Mouse (Mus musculus) forebrain, postnatal 0 days (tissue): Measurements from ENCODE around the gene Kcnn3. TPM values are rescaled to one million over a fixed set of nuclear protein-coding genes. Genes with fewer than 3 reads are reported as not detected.

Experiments
- ATAC-seq: fragments of 200-750 bp; cut with Nextera tagmentation; 2 replicates; pipeline ENCODE4 v1.8.0; 2017; ENCODE audit warnings: mild to moderate bottlenecking, moderate library complexity
- DNase-seq: peaks from one replicate; pipeline ENCODE4 v3.0.0-alpha.2; 2015
- H3K27ac ChIP-seq: fragments of 300-500 bp; sonication (generic); 2 replicates; pipeline ENCODE4 v1.5.1; 2014; ENCODE audit warnings: low read depth, mild to moderate bottlenecking, antibody characterized with exemption, low read length, moderate library complexity, mixed read lengths
- H3K27me3 ChIP-seq: fragments of 300-500 bp; sonication (generic); 2 replicates; pipeline ENCODE4 v1.6.1; 2014; ENCODE audit warnings: mild to moderate bottlenecking, low read length, mixed read lengths; ENCODE audit not compliant: insufficient read depth
- H3K36me3 ChIP-seq: fragments of 300-500 bp; sonication (generic); 2 replicates; pipeline ENCODE4 v1.6.1; 2014; ENCODE audit warnings: mild to moderate bottlenecking, moderate library complexity; ENCODE audit not compliant: insufficient read depth
- H3K4me1 ChIP-seq: fragments of 300-500 bp; sonication (generic); 2 replicates; pipeline ENCODE4 v1.6.1; 2014; ENCODE audit warnings: antibody characterized with exemption; ENCODE audit not compliant: insufficient read depth
- H3K4me2 ChIP-seq: fragments of 300-500 bp; sonication (generic); 2 replicates; pipeline ENCODE4 v1.6.1; 2014; ENCODE audit warnings: low read depth, mild to moderate bottlenecking, moderate library complexity
- H3K4me3 ChIP-seq: fragments of 300-500 bp; sonication (generic); 2 replicates; pipeline ENCODE4 v1.5.1; 2014; ENCODE audit warnings: low read depth, low read length, mixed read lengths
- H3K9ac ChIP-seq: fragments of 300-500 bp; sonication (generic); 2 replicates; pipeline ENCODE4 v1.6.1; 2014; ENCODE audit warnings: mild to moderate bottlenecking
- H3K9me3 ChIP-seq: fragments of 300-500 bp; sonication (generic); 2 replicates; pipeline ENCODE4 v1.6.1; 2016; ENCODE audit warnings: low read length
- CTCF ChIP-seq: sonication (generic); IDR thresholded peaks from 2 replicates; pipeline ENCODE4 v1.5.1; 2016; ENCODE audit warnings: antibody characterized with exemption, control low read depth, low read depth
- WGBS: fragments of 180-500 bp; shearing (Covaris S2); extraction: QIAGEN DNeasy Blood & Tissue Kit; methylation state at CpG from one replicate; pipeline ENCODE4 v1.1.7; 2014; 5-methylcytosine and 5-hydroxymethylcytosine counted together
- polyA plus RNA-seq: library from polyadenylated mRNA; unstranded; fragments of >200 nt; fragmentation: Nextera tagmentation; extraction: Ambion mirVana; gene quantifications from 2 replicates; pipeline ENCODE4 v1.2.1, GENCODE M21; 2015
- total RNA-seq: library from RNA; depleted of rRNA; stranded (reverse); fragments of >200 nt; gene quantifications from 2 replicates; pipeline ENCODE4 v1.2.3, GENCODE M21; 2014

Gene Kcnn3
- total and polyA plus RNA-seq, 2 experiments from 2014 or later, result 5.1 to 13.6 TPM

GRCm38 (mm10) chr3:89677617-89678016, 157.7 kb downstream of the Kcnn3 start:
- 17% methylated on average over 5 of the region's 5 CpGs for WGBS

GRCm38 (mm10) chr3:89686031-89686430, 166.1 kb downstream of the Kcnn3 start:
- ATAC-seq, result no peak
- no peak for DNase-seq
- no peak overlapping the region for H3K9ac ChIP-seq
- H3K27ac ChIP-seq, result no peak overlapping the region
- no peaks in the 10 kb centered on the region for H3K36me3 ChIP-seq
- H3K27me3 ChIP-seq, result no peaks in the 10 kb centered on the region
- TF ChIP-seq CTCF, result no peak
- no peak overlapping the region for H3K4me2 ChIP-seq
- no peak overlapping the region for H3K4me3 ChIP-seq
- 0 out of 2 replicates have a peak, but pooled peaks cover 3% of the 10 kb centered on the region for H3K4me1 ChIP-seq
- WGBS, result 61% methylated on average over 5 of the region's 5 CpGs
- no peaks in the 10 kb centered on the region for H3K9me3 ChIP-seq

More at GRCm38 (mm10) chr3:89677617-89678016, 157.7 kb downstream of the Kcnn3 start:
- Histone ChIP-seq H3K9me3 (no peaks in the 10 kb centered on the region), H3K27ac (no peak overlapping the region), H3K4me2 (no peak overlapping the region), H3K36me3 (no peaks in the 10 kb centered on the region), H3K27me3 (no peaks in the 10 kb centered on the region), H3K4me1 (no peaks in the 10 kb centered on the region), H3K9ac (no peak overlapping the region), H3K4me3 (no peak overlapping the region)
- ATAC-seq (peak; percentile 23; the same call in 1 of the 2 replicates), DNase-seq (no peak)
- no peak for TF ChIP-seq CTCF

GRCm38 (mm10) chr3:89688694-89689581, 169.0 kb downstream of the Kcnn3 start:
- Histone ChIP-seq H3K9me3 (no peaks in the 10 kb centered on the region), H3K27ac (peak overlapping the region; percentile 79), H3K9ac (peak overlapping the region; percentile 59), H3K4me3 (peak overlapping the region; percentile 36), H3K36me3 (no peaks in the 10 kb centered on the region), H3K4me1 (0 out of 2 replicates have a peak, but pooled peaks cover 3% of the 10 kb centered on the region), H3K4me2 (peak overlapping the region; percentile 48), H3K27me3 (no peaks in the 10 kb centered on the region)
- WGBS, result 1% methylated on average over 25 of the region's 25 CpGs
- ATAC-seq, result peak; percentile 98
- peak; percentile 100 for TF ChIP-seq CTCF
- DNase-seq, result peak; percentile 96

DNA sequence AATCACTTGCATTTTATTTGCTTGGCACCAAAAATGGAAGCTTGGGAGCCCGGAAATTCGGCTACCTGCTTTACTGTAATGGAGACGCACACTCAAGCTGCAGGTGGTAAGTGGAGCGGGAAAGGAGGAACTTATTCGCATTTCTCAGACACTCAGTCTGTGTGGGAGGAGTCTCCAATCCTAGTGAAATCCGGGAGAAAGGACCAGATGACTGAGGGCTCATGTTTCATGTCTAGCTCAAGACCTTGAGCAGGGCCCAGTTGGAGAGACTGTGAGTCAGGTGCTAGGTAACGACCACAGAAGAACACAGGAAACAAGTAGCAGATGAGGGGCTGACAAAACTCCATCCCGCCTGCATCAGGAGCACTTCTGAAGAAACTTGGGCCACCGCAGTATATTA, 171.8 kb downstream of the Kcnn3 start:
- no peak overlapping the region for H3K4me3 ChIP-seq
- DNase-seq (no peak), ATAC-seq (no peak)
- H3K27me3 ChIP-seq, result no peaks in the 10 kb centered on the region
- 0 out of 2 replicates have a peak, but pooled peaks cover 3% of the 10 kb centered on the region for H3K4me1 ChIP-seq
- no peak overlapping the region for H3K4me2 ChIP-seq
- TF ChIP-seq CTCF, result no peak
- WGBS, result 81% methylated on average over 9 of the region's 9 CpGs
- no peaks in the 10 kb centered on the region for H3K9me3 ChIP-seq
- no peaks in the 10 kb centered on the region for H3K36me3 ChIP-seq
- H3K9ac ChIP-seq, result no peak overlapping the region
- no peak overlapping the region for H3K27ac ChIP-seq

DNA sequence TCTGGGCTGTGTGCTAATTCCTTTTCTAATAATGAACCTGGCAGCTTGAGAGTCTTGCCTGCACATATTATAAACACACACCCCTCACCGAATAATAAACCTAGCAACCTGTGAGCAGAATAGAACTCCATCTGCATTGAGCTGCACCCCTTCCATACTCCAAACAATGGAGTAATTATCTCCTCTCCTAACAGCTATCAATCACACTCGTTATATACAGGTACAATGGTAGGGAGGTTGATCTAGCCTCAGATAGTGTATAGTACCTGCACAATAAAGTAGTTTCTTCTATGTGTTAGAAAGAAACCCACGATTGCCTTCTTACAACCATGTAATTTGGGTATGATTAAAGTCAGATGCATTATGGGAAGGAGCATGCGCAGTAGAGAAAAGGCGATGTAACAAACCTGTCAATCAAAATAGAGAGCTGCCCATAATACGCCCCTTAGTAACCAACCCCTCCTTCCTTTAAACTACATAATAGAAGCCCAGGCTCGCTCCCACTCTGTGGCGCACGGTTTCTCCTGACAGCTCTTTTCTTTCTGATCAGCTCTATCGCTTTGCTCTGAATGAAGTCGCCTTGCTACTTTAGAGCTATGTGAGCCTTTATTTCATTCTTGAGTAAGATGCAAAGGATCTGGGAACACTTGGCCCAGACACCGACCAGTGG, 176.3 kb downstream of the Kcnn3 start:
- peak overlapping the region; percentile 32 for H3K4me2 ChIP-seq
- H3K27ac ChIP-seq, result peak overlapping the region; percentile 79
- 28% methylated on average over 12 of the region's 12 CpGs for WGBS
- TF ChIP-seq CTCF, result no peak
- no peak overlapping the region; the same call in 1 of the 2 replicates for H3K4me3 ChIP-seq
- ATAC-seq (peak; percentile 98), DNase-seq (peak; percentile 86)
- no peaks in the 10 kb centered on the region for H3K27me3 ChIP-seq
- H3K4me1 ChIP-seq, result no peaks in the 10 kb centered on the region
- H3K9ac ChIP-seq, result peak overlapping the region; percentile 35; the same call in 1 of the 2 replicates
- no peaks in the 10 kb centered on the region for H3K9me3 ChIP-seq
- no peaks in the 10 kb centered on the region for H3K36me3 ChIP-seq

DNA sequence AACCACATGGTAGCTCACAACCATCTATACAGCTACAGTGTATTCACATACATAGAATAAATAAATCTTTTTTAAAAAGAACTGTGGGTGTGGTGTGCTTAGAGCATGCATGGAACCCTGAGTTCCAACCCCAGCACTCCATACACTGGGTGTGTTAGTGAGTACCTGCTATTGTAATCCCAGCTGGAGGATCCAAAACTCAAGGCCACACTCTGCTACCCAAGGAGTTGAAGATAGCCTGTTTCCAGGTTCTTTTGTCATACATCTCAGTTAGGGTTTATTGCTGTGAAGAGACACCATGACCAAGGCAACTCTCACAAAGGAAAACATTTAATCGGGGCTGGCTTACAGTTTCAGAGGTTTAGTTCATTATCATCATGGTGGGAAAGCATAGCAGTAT, 179.0 kb downstream of the Kcnn3 start:
- no peak for ATAC-seq
- Histone ChIP-seq H3K27me3 (no peaks in the 10 kb centered on the region), H3K36me3 (no peaks in the 10 kb centered on the region), H3K9ac (no peak overlapping the region), H3K4me2 (no peak overlapping the region), H3K9me3 (no peaks in the 10 kb centered on the region), H3K4me3 (no peak overlapping the region), H3K27ac (no peak overlapping the region), H3K4me1 (no peaks in the 10 kb centered on the region)
- no peak for TF ChIP-seq CTCF
- 100% methylated on average over 1 of the region's 1 CpGs for WGBS
- no peak for DNase-seq

- Histone ChIP-seq H3K4me1 (no peaks in the 10 kb centered on the region), H3K27ac (no peak overlapping the region), H3K9me3 (no peaks in the 10 kb centered on the region), H3K36me3 (no peaks in the 10 kb centered on the region), H3K27me3 (no peaks in the 10 kb centered on the region), H3K4me3 (no peak overlapping the region), H3K4me2 (no peak overlapping the region), H3K9ac (no peak overlapping the region)
- DNase-seq (no peak), ATAC-seq (no peak)
- WGBS, result 71% methylated on average over 11 of the region's 11 CpGs
- TF ChIP-seq CTCF, result no peak
These were observed 180.5 kb downstream of the Kcnn3 start for GRCm38 (mm10) chr3:89700461-89700860.
